Mouse (Mus musculus) small intestine, adult 2 months (tissue): Measurements from ENCODE around the gene Aes. TPM values are rescaled to one million over a fixed set of nuclear protein-coding genes. Genes with fewer than 3 reads are reported as not detected.

Experiments used
- H3K27ac ChIP-seq: fragments of 200-500 bp; 2 replicates; pipeline ENCODE4 v1.5.1; 2012; ENCODE audit warnings: low read depth, low read length, control low read depth, inconsistent platforms; ENCODE audit not compliant: insufficient read depth
- H3K27me3 ChIP-seq: fragments of 200-500 bp; 2 replicates; pipeline ENCODE4 v1.6.1; 2012; ENCODE audit warnings: mild to moderate bottlenecking, moderate library complexity, low read length, inconsistent platforms; ENCODE audit not compliant: control insufficient read depth, insufficient read depth
- H3K36me3 ChIP-seq: fragments of 200-500 bp; 2 replicates; pipeline ENCODE4 v1.6.1; 2012; ENCODE audit warnings: mild to moderate bottlenecking, low read length, control low read depth, inconsistent platforms; ENCODE audit not compliant: control insufficient read depth, insufficient read depth
- H3K4me1 ChIP-seq: fragments of 200-500 bp; 2 replicates; pipeline ENCODE4 v1.6.1; 2012; ENCODE audit warnings: low read length, inconsistent platforms, mixed read lengths; ENCODE audit not compliant: control insufficient read depth, insufficient read depth, insufficient read length
- H3K4me3 ChIP-seq: fragments of 200-500 bp; 2 replicates; pipeline ENCODE4 v1.5.1; 2012; ENCODE audit warnings: low read depth, mild to moderate bottlenecking, control low read depth, inconsistent platforms, low read length, moderate library complexity
- CTCF ChIP-seq: fragments of 200-500 bp; IDR thresholded peaks from 2 replicates; pipeline ENCODE4 v1.5.1; 2012; ENCODE audit warnings: low read depth, mild to moderate bottlenecking, control low read depth, inconsistent platforms, low read length, moderate library complexity, mixed read lengths; ENCODE audit not compliant: insufficient replicate concordance, insufficient read length; ENCODE audit errors: extremely low read depth
- POLR2A ChIP-seq: fragments of 200-500 bp; IDR thresholded peaks from 2 replicates; pipeline ENCODE4 v1.6.1; 2012; ENCODE audit warnings: low read depth, mild to moderate bottlenecking, control low read depth, inconsistent platforms, low read length, moderate library complexity
- WGBS: fragments of 180-500 bp; shearing (Covaris S2); methylation state at CpG from one replicate; pipeline ENCODE4 v1.1.7; 2018; 5-methylcytosine and 5-hydroxymethylcytosine counted together
- polyA plus RNA-seq: library from polyadenylated mRNA; depleted of rRNA; stranded (reverse); fragments of >200 nt; gene quantifications from 2 replicates; pipeline ENCODE4 v1.2.3, GENCODE M21; 2012

Aes gene
- polyA plus RNA-seq, 1 experiment = 3,003 TPM

DNA sequence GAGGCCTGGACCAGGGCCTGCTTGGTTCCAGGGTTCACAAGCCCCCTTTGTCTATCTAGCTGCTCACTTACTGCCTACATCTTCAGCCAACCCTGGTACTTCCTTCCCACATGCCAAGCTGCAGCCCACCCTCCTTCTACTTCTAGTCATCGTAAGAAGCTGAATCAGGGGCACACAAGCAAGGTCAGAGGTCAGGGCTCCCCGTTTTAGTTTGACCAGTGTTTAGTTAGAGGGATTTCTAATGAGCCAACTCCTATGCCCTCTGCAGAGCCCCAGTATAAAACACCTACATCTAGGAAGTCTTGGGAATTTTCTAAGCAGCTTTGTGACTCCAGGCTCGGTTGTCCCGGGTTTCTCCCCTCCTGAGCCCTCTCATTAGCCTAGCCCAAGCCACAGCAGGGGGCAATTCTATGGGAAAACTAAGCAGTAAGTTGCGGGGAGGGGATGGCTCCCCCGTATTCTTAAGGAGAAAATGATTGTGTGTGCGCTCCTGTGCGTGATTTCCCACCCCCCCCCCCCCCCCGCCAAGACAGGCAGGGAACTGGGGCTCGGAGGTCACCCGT, 11.0 kb downstream of the Aes start:
- Histone ChIP-seq H3K27ac (no peak overlapping the region), H3K27me3 (peaks cover 6% of the 10 kb centered on the region), H3K4me3 (peak overlapping the region; percentile 67), H3K4me1 (peaks cover 6% of the 10 kb centered on the region), H3K36me3 (peaks cover 10% of the 10 kb centered on the region)
- TF ChIP-seq POLR2A = no peak
- TF ChIP-seq CTCF = no peak
- 15% methylated on average over 11 of the region's 11 CpGs for WGBS

DNA sequence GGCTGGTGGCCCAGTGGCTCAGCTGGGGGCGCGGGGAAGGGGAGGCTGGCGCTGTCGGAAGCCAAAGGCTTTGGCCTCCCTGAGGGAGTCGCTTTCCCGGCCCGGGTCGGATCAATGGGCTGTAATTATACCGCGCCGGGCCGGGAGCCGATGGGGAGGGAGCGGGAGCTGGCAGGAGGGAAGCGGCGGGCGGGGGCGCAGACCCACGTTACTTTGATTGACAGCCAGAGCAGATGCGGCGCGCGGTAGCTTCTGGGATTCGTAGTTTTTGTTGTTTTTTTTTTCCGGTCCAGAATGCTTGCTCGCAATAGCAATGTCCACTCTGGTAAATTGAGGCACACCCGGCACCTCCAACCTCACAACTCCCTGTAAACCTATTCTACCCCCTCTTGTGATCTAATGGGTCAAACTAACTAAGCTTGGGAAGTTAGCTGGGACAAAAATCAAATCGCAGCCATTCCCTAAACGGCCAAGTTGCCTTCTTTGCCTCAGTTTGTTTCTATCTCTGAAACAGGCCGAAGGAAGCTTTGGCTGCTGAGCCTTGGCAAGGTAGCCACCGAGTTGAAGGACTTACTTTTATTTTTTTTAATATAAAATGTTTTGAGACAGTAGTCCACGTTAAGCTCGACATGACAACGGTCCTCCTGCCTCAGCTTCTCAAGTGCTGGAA, 11.7 kb downstream of the Aes start:
- Histone ChIP-seq H3K4me1 (peaks cover 9% of the 10 kb centered on the region), H3K27me3 (peaks cover 8% of the 10 kb centered on the region), H3K36me3 (peaks cover 4% of the 10 kb centered on the region), H3K27ac (peak overlapping the region; percentile 36; the same call in 1 of the 2 replicates), H3K4me3 (peak overlapping the region; percentile 67)
- under 1% methylated on average over 34 of the region's 34 CpGs for WGBS
- no peak for TF ChIP-seq CTCF
- no peak for TF ChIP-seq POLR2A

DNA sequence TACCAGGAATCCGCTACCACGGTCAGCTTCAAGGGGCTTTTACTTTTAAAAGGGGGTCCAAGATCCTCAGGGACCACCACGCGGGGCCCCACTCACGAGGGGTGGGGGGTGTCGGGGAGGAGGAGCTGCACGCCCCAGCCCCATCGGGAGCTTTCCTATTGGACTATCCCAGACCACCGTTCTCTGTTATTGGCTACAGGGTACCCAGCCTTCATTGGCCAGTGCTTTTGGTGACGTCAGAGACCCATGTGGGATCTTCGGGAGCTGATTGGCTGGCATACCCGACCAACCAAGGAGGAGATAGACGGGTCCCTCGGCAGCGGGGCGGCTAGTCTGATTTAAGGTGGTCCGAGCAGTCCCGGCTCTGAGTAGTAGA, 12.2 kb downstream of the Aes start:
- H3K27me3 ChIP-seq = peaks cover 8% of the 10 kb centered on the region
- no peaks in the 10 kb centered on the region for H3K36me3 ChIP-seq
- peak overlapping the region; percentile 67 for H3K4me3 ChIP-seq
- TF ChIP-seq POLR2A = no peak
- peaks cover 9% of the 10 kb centered on the region for H3K4me1 ChIP-seq
- 1% methylated on average over 18 of the region's 18 CpGs for WGBS
- peak overlapping the region; percentile 36; the same call in 1 of the 2 replicates for H3K27ac ChIP-seq

DNA sequence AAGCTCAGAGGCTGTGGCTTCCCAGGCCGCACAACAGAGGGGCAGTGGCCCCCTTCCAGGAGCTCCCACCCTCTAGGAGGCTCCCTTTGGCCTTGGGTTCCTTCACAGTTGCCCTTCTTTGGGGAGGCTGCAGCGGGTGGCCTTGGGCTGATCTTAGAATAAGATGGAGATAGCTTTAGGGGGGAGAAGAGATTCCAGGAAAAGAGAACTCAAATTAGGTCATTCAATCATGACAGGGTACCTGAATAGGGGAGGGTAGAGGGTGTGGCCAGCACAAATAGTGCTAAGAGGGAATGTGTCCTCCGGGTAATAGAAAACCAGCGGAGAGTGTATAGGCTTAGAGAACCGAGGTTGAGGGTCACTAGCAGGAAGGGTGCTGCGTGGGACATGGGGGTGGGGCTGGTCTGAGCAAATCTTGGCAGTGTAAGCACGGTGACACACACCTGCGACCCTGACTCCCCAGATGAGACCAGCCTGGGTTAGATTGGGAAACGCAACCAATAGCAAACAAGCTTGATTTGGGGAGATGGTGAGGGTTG, 12.9 kb downstream of the Aes start:
- H3K4me1 ChIP-seq = peaks cover 9% of the 10 kb centered on the region
- WGBS = 9% methylated on average over 9 of the region's 9 CpGs
- no peaks in the 10 kb centered on the region for H3K36me3 ChIP-seq
- peak overlapping the region; percentile 67 for H3K4me3 ChIP-seq
- peaks cover 8% of the 10 kb centered on the region for H3K27me3 ChIP-seq
- no peak overlapping the region for H3K27ac ChIP-seq
- TF ChIP-seq POLR2A = no peak
- TF ChIP-seq CTCF = no peak

DNA sequence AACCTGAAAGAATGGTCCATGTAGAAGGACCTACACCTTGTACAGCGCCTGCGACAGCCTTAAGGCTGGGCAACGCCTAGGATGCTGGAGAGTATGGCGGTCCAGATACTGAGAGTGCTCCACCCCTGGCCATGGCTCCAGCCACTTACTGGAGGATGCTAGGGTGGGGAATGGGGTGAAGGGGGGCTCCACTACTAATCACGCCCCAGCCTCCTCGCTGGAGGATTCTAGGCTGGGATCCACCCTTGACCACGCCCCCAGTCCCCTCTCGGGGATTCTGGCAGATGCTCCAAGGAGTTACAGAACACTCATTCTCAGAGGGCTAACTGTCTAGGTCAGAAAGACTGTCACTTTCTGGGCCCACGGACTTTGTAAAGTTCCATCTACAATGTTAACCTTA, 13.7 kb downstream of the Aes start:
- H3K27ac ChIP-seq = no peak overlapping the region
- WGBS = 37% methylated on average over 9 of the region's 9 CpGs

DNA sequence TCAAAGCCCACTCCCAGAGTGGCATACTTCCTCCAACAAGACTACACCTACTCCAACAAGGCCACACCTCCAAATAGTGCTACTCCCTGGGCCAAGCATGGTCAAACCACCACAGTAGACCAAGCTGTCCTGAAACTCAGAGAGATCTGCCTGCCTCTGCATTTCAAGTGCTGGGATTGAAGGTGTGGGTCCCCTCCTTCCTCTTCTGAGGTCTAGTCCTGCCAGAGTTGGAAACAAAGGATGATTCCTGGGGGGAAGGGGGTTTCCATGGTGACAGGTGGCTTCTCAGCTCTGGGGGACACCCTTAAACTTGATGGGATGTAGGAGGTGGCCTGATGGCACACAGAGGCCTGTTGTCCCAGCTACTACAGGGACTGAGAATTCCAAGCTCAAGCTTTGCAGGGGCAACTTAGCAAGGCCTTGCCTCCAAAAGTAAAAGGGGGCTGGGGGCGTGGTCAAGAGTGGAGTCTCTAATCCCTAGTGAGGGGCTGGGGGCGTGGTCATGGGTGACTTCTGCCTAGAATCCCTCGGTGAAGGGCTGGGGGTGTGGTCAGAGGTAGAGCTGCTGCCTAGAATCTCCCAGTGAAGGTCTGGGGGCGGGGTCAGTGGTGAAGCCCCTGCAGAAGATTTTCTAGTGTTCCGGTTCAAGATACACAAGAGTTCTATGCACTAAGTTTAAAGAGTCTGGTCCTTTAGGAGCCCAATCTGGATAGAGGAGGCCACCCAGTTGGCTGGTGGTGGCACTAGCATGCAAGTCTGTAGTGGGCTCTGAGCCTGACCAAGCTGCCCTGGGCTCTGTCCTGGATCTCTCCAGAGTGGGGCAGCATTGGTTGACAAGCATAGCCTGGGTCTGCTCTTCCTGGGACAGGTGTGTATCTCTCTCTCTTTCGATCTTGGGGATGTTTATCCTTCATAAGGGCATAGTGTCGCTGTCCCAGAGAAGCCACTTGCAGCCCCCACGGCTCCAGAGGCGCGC, 15.1 kb downstream of the Aes start, which contains the start of gene Tle2:
Tle2 (plus strand) TSS at position 481 of the 976 bp plus-strand sequence.
- no peaks in the 10 kb centered on the region for H3K36me3 ChIP-seq
- H3K4me3 ChIP-seq = peak within 1 kb of the TSS; percentile 66
- peaks cover 8% of the 10 kb centered on the region for H3K27me3 ChIP-seq
- WGBS = 44% methylated on average over 10 of the region's 10 CpGs
- no peak within 1 kb of the TSS for H3K27ac ChIP-seq
- H3K4me1 ChIP-seq = peaks cover 9% of the 10 kb centered on the region
- no peak for TF ChIP-seq CTCF
- TF ChIP-seq POLR2A = no peak

More for the DNA sequence above, 13.7 kb downstream of the Aes start:
- TF ChIP-seq CTCF = no peak
- no peak; the same call in 1 of the 2 replicates for TF ChIP-seq POLR2A
- no peaks in the 10 kb centered on the region for H3K36me3 ChIP-seq
- H3K27me3 ChIP-seq = peaks cover 8% of the 10 kb centered on the region
- H3K4me3 ChIP-seq = no peak overlapping the region
- H3K4me1 ChIP-seq = peaks cover 9% of the 10 kb centered on the region
